Mouse (Mus musculus): ENCODE measurements around the gene Oas1d.

DNA sequence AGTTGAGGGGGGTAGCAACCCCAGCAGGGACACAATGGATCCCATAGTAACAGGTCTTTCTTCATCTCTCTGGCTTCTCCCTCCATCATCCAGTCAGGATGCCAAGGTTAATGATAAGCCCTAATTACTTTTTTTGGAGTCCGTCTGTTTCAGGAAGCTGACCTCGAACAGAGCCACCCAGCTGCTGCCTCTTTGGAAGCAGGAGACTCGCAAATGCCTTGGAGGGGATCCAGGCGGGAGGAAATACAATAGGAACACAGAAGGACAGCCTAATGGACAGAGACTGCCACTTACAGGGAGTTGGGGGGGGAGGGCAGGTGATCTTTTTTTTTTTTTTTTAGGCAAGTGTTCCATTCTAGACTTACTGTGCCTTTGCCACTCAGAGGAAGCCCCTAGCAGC lies 55.4 kb downstream of the Oas1d start:
- TF ChIP-seq MAFK (IDR thresholded peaks at IDR 0.05; ENCODE audit: insufficient read depth, low read depth, low read length) (no peak), CHD2 (IDR thresholded peaks at IDR 0.05; ENCODE audit: low read depth, low read length) (no peak)
